Mouse (Mus musculus): ENCODE results near the gene Ocm.

GRCm38 (mm10) chr5:143974931-143975630, 51.4 kb downstream of the Ocm start:
- TF ChIP-seq CTCF (IDR thresholded peaks at IDR 0.05; ENCODE audit: low read depth, low read length) (peak; percentile 68; the same call in 1 of the 2 replicates), POLR2A (IDR thresholded peaks at IDR 0.05; ENCODE audit: borderline replicate concordance, low read depth, low read length) (no peak)
